Mouse (Mus musculus) urinary bladder, postnatal 14 days (tissue): ENCODE measurements around the gene Gm20869.
"Not testable (repeated sequence)": the region's sequence is repeated elsewhere in the genome, so short reads cannot be mapped to it uniquely, and the experiment has no call there.

Experiments
- DNase-seq: peaks from one replicate; pipeline ENCODE4 v3.0.0; 2021; ENCODE audit warnings: low spot score

Gene Gm20869

GRCm38 (mm10) chrY:71469149-71469548, at the start of gene Gm20869:
TSS of gene Gm20869 (plus strand) at chrY:71469449.
- not testable (repeated sequence) for DNase-seq
